Mouse (Mus musculus): ENCODE measurements at regions not wholly inside any gene's neighbourhood (a gene's known extent, or its start where the extent isn't known, plus 50 kb on each side); places are given as distances from the start of the nearest gene placed in this dataset.

DNA sequence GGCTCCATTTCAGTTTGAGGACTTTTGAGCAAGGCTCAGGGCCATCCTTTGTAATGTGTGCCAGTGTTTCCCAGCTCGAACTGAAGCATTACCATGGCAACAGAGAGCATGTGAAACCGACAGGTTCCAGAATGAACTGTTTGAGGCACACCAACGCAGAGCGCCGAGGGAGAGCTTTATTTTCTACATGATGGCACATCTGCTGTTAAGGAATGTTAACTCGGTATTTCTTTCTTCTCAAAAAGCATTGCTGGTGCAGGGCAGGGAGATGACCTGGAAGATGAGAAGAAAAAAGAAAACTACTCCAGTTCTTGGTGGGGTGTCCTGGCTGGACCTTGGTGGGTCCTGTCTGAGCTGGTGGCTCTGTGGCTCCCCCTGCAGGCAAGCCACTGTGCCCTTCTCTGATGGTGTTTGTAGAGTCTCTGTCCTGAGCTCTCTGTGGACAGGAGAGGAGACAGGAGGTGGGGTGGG, 223.0 kb downstream of the Eipr1 start:
- TF ChIP-seq POLR2A (IDR thresholded peaks at IDR 0.05; ENCODE audit: insufficient read depth, low read length), result no peak
- peak; percentile 64 for TF ChIP-seq CTCF (IDR thresholded peaks at IDR 0.05; ENCODE audit: low read depth, low read length)
- no peak for TF ChIP-seq EP300 (IDR thresholded peaks at IDR 0.05; ENCODE audit: insufficient read depth, low read depth, low read length)

All from ES-Bruce4 (cell line).